Mouse (Mus musculus): ENCODE data around the gene Bach2. TPM values are rescaled to one million over a fixed set of nuclear protein-coding genes. Genes with fewer than 3 reads are reported as not detected.
A peak's percentile ranks its signal among the peaks of the same experiment; 100 is the strongest.

Gene Bach2
- total RNA-seq, 2 experiments from 2014 or later = 16.8 to 17.9 TPM

DNA sequence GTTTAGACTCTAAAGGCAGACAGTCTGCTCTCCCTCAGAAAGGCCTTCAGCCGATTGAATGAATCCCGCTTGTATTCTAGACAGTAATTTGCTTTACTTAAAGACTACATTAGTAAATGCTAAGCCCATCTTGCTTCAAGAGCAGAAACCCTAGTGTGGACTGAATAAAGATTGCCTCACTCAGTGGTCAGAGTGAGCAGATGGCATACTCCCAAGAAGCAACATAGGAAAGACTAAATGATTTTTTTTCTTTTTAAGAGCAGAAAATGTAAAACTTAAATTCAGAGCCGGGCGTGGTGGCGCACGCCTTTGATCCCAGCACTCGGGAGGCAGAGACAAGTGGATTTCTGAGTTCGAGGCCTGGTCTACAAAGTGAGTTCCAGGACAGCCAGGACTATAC lies 169.9 kb downstream of the Bach2 start:
- intact Hi-C loops (cut with DNase I) = no loop called here
- no peak for DNase-seq

DNA sequence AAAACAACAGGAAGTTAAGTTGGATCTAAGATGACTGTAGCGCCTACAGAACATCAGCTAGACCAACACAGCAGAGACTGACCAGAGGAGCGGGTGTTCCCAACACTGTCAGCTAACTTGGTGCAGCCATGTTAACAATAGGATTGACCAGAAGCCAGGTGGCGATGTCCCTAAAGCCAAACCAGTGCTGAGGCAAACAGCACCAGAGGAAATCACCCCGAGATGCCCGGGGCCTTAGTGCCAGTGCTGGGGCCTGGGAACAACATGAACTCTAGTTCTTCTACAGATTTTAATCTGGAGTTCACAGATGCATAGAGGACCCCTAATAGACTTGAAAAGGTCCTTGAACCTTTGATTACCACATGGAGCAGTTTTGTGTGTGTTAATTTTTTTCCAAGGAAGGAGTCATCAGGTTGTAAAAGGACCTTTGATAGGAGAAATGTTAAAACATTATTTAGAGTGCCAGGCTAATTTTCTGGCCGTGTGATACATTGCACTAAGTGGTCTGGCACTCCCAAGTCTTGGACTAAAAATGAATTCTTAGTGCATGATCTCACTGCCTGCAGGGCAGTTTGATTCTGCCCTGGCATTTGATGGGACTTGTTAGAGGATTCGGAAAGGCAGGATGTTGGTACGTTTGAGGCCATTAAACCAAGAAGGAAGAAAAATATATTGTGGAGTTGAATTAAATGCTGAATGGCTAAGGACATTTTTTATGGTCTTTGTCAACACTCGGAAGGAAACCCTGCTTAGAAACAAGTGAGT lies 170.7 kb downstream of the Bach2 start:
- peak; percentile 52 to 55 for DNase-seq
- intact Hi-C loops (cut with DNase I) = no loop called here

DNA sequence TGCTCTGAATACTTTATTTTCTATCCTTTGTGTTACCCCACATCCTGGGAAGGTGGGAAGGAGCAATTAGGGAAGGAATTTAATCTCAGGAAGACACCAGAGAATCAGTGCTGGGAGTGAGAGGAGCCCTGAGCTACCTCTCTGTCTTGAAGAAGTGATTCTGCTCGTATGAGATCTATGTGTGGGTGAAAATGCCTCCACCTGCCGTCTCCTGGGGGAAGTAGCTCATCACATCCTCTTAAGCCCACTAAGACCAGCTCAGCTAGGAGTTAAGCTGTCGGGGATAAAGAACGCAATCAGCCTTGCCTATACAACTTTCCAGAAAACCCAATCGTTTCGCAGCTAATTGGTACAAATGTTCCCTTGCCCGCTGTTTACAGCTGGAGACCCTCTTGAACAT lies 174.5 kb downstream of the Bach2 start:
- no peak for DNase-seq
- intact Hi-C loops (cut with DNase I) = loop anchor here (10.0 kb wide), 1 partner anchor 358 kb away; no protein-coding TSS in a partner anchor

DNA sequence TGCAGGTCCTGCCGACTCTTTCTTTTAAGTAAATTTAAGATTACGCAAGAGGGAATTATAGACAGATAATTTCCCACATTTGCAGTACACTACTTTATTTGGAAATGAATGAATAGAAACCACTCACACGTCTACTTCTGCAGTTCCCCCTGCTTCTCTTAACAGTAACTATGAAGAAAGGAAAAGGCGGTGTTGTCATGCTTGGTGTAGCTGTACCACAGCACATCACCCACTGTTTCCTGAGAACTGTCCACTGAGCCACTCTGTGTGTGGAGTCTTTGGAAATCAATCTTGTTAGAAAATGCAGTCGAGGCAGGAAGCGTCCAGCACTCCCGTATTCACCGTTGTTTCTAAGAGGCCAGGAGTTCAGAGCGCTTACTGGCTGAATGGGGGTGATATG lies 174.9 kb downstream of the Bach2 start:
- intact Hi-C loops (cut with DNase I) = loop anchor here (10.0 kb wide), 1 partner anchor 359 kb away; no protein-coding TSS in a partner anchor
- no peak for DNase-seq

DNA sequence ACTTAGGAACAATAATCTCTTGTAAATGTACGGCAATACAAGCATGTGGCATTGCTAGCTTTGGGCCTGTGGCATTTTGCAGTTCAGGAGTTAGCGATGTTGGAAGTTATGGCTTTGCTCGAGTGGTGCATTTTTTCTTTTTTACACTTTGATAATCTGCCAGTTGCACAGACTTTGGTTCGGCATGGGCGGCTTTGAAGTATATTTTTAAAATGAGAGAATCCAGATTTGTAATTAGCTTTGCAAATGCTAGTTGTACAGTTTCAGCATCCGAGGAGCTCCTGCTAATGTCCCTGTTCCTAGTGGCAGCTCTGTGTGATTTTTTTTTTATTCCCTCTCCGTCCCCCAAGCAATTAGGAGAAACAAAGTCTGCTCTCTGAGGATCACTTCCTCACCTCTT lies 176.4 kb downstream of the Bach2 start:
- intact Hi-C loops (cut with DNase I) = loop anchor here (10.0 kb wide), 1 partner anchor 360 kb away; no protein-coding TSS in a partner anchor
- DNase-seq = no peak

DNA sequence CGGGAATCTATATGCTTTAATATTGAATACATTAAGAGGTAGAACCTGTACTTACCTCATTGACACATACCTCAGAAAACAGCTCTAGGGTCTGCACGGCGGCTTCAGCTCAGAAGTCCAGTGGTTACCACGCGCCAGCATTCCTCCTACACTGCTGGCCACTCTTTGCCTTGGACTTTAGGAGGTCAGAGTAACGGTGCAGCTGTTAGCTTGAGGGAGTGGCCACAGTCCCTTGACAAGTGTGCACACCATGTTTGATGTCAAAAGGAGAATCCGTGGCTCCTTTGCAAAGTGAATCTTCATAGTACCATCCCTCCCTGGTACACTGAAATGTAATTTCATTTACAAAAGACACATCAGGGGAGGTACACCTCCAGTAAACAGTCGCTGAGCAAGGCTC lies 179.3 kb downstream of the Bach2 start:
- DNase-seq = no peak
- intact Hi-C loops (cut with DNase I) = loop anchor here (10.0 kb wide), 1 partner anchor 363 kb away; no protein-coding TSS in a partner anchor

DNA sequence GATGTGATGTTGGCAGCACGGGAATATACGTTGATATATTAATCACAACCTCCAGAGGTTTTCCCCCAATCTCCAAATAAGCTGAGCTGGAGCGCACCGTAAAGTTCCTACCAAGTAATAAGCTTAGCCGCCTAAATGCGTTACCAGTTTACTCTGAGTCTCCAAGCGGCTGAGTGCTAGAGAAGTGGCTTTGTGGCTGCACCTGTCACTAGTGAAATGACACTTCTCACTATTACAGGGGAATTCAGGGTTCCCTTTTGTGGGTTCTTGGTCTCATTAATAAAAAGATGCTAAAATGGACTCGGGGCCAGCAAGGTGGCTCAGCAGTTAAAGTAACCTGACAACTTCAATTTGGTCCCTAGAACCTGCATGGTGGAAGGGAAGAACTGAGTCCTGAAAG lies 183.0 kb downstream of the Bach2 start:
- DNase-seq = no peak
- intact Hi-C loops (cut with DNase I) = no loop called here

DNA sequence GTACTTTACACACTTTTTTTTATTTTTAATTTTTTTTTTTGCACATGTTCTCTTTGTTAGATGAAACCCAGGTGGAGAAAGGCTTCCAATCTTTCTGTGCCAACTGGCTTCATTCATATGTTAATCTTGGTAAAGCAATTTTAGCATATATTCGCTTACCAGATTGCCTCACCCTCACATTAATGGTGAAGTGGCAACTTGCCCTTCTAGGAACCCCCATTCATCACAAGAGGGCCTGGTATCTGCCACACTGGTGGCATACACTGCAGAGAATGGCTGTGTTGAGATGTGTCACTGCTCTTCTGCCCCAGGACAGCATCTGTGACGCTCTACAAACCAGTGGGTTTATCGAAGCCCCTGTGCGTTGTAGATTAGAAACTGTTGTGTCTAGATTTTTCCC lies 183.8 kb downstream of the Bach2 start:
- DNase-seq = no peak
- intact Hi-C loops (cut with DNase I) = no loop called here

DNA sequence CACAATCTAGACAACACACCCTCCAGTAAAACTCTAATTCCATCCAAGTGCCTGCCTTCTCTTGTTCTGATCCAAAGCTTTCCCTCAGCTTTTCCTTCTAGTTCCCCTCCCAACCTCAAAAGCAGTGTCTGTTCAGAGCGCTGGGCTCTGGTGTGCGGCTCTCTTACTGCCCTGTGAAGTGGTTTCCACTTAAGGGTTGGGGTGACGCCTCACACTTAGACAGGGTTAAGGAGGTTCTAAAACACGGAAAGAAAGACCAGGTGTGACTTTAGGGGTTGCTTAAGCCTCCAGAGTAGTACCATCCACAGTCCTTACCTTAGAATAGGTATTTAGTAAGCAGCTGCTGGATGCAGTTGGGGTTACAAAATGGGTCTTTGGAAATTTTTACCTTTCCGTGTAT lies 185.1 kb downstream of the Bach2 start:
- no peak for DNase-seq
- intact Hi-C loops (cut with DNase I) = no loop called here

DNA sequence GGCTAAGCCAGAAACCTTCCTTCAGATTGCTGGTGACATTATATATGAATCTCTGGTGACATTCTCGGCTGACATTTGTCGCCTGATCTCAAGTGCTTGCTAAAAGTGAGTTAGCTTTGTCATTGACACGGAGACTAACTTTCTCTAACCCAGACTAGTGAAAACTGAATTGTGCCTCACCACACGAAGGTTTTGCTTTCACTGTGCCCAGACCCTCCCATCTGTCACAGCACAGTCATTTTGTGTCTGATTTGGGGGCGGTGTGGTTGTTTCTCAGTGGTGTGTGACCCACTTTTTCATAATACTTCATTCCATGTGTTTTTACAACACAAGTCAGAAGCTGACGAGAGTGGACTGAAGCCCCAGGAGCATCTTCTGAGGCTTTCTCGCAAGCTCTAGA lies 185.8 kb downstream of the Bach2 start:
- no peak for DNase-seq
- intact Hi-C loops (cut with DNase I) = no loop called here

DNA sequence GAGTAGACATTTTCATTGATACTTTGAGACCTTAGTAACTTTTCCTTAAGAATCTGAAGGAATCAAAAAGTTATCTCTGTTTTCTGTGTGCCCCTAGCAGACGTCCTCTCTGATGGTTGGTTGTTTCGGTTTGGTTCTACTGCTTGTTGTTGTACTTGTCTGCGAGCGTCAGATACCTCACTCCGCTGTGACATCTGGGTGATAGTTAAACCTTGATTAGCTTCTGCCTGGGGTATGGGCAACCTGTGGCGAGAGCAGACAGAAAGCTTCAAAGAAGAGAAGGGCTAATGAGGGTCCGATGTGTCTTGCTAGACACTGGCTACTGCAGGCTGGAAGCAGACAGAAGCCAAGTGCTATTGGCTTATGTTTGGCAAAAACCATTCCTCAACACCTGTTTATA lies 186.5 kb downstream of the Bach2 start:
- DNase-seq = no peak
- intact Hi-C loops (cut with DNase I) = no loop called here

DNA sequence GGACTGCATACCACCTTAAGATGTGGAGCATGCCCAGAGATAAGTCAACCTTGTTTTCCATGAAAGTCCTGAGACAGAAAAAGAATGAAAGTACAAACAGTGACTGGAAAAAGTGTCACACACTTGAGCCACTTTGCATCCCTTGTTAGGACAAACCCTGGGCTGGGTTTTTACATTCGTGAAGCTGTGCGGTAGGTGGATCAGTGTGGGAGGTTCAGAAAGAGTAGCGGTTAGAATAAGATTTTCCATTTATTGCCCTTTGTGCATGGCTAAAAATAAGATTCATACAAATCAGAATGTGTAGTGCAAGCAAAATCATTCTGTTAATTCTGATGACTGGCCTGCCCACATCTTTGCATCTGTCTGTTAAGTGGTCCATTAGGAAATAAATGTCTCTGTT lies 187.0 kb downstream of the Bach2 start:
- intact Hi-C loops (cut with DNase I) = no loop called here
- DNase-seq = no peak

DNA sequence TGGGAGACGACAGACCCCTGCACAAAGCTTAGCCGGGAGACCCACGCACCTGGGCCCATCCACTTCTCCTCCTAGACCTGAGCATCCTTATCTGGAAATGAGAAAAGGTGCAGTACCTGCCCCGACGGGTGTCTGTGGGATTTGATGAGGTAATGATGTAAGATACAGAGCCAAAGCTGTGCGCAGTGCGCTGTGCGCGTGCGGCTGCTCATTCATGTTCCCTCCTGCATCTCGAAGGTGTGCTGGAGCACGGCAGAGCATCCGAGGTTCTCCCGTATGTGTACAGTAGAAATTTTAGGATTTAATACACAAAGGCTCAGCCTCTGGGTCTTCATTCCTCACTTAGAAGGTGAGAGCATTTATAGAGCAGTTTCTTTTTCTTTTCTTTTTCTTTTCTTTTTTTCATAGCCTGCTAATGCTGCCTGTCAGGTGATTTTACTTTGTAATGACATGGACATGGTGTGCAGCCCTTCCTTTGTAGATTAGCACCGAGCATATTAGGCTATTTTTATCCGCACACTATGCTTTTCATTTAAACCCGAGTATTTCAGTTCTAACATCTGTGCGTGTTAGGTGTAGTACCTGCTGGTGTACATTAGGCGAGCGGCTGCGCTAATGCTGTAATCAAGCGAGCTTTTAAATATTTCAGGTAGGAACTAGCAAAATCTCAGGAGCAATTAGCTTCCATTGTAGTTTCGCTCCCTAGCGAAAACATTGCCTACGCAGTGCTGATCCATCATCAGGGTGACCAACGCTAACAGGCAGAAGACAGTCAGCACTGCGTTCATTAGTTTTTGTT lies 188.4 kb downstream of the Bach2 start:
- intact Hi-C loops (cut with DNase I) = no loop called here
- no peak for DNase-seq

DNA sequence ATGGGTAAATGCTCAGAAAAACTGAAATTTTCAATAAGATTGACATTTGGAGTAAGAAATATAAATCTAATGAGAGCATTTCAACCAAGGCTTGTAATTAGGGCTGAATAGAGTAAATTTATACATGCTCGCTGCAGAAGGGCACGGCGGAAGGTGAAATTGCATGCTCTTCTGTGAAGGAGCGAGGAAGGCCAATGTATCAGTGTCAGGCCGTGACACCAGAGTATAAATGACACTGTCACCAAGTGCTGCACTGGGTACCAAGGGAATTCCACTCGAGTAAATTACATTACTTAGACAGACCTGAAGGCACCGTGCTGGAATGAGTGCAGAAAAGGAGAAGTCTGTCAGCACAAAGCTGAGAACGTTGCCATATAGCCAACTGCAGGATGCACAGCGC lies 190.1 kb downstream of the Bach2 start:
- intact Hi-C loops (cut with DNase I) = no loop called here
- DNase-seq = no peak

DNA sequence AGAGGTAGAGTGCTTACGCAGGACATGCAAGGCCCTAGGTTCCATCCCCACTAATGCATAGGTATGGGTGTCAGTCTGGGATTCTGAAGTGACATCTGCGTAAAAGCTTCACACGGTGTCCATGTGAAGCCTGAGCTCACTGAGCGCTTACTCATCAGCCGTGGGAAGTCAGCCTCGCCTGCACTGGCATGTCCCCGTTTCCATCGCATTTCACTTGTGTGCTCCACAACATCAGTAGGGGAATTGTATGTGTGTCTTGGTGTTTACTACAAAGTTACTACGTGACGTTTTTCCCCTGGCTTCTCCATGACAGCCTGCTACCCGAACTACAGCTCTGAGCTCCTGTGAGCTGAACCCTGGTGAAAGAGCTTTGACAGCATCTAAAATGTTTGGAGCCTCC lies 191.5 kb downstream of the Bach2 start:
- intact Hi-C loops (cut with DNase I) = no loop called here

DNA sequence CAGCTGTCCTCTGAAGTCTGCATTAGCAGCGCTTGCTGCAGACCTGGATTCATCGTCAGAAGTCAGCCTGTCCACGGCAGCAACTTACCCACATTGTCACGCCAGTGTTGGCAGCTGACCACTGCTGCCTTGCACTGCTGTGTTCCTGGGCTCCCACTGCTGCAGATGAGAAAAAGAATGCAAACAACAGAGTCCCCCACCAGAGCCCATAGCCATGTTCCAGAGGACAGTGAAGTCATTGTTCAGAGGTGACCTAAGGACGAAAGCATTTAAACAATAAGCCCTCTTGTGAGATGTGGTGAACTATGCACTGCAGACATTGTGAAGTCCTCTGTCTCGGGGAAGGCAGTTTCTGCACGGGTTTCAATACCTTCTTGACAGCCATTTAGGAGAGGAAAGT lies 192.4 kb downstream of the Bach2 start:
- intact Hi-C loops (cut with DNase I) = no loop called here
- peak; percentile 23 to 25 for DNase-seq

More for the DNA sequence above, 191.5 kb downstream of the Bach2 start:
- no peak for DNase-seq

DNA sequence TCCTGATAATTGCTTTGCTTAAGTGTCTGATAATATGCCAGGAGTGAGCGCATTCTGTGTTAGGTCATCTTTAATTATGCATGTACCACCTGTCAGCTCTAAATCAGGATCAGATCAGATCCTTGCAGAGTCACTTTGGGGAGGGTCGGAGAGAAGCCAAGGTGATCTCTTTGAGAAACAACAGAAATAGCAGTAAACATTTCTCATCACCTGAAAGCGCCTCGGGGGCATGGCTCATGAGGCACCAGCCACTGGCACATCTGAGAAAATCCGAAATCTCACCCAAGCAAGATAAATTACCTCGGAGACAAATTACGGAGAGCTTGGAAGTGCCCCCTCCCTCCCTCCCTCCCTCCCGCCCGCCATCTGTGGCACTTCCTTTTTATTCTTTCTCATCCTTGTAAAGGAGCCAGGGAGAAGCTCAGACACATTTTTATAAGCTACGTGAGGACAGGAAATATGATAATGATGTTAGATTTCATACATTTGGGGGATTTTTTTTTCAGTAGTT lies 193.7 kb downstream of the Bach2 start:
- intact Hi-C loops (cut with DNase I) = no loop called here
- DNase-seq = no peak

DNA sequence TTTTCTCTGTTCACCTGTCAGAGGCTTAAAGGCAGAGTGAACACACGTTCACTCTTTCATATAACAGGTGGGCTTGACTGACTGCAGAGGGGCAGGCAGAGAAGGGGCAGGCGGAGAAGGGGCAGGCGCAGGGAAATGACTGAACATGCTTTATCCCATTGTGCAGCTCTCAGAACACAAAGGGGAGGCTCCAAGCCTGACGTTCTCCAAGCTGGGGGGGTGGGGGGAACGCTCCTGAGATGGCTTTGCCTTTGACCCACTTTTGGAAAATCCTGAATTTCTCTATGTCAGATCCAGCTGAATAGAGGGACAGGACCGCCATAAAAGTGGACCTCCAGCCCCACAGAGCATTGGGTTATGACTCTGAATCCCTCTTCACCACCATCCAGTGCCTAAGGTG lies 194.3 kb downstream of the Bach2 start:
- intact Hi-C loops (cut with DNase I) = no loop called here
- no peak for DNase-seq

DNA sequence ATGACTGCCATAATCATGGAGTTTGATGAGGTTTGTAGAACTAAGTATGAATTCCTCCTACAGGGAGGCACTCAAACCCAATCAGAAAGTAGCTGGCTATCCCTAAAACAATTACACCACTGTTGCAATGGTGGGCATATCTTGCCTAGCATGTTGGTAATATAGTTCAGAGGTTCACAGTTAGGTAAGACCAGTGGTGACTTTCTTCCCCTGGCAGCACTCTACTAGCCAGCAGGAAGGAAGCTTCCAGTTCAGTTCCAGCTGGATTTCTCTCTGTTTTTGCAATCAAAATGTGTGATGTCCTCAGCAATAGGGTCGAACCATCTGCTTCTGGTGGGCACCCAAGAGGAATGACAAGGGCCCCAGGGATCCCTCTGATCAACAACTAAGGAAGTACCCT lies 196.0 kb downstream of the Bach2 start:
- DNase-seq = no peak
- intact Hi-C loops (cut with DNase I) = no loop called here

DNA sequence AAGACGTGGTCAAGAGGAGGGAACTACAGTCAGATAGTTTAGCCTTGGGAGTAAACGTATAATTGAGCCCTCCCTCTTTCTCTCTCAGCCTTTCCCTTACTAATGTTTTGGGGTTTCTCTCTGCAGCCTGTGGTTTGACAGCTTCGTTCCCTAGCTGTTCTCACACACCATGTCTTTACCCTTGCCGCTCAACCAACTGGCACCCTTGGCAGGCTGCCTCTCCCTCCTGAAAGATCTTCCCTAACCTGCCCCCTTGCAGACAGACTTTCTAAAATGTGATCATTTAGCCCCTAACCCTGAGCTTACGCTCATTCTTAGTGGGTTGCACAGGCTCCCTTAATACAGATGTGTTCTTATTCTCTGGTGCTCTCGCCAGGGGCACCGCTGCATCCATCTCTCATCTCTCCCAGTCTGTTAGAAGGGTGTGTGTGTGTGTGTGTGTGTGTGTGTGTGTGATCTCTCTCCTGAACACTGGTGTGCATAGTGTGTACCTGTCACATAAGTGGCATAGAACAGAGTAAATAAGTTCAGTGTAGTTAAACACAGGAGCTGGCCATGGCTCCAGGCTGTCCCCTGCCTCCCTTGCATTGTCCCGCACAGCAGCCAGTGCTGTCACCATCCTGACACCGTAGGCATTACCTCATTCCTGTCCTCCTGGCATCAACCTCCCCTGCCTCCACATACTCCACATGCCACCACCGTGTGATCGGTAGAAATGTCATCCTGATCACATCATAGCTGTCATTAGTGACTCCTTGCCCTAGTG lies 201.6 kb downstream of the Bach2 start:
- intact Hi-C loops (cut with DNase I) = no loop called here
- no peak for DNase-seq

DNA sequence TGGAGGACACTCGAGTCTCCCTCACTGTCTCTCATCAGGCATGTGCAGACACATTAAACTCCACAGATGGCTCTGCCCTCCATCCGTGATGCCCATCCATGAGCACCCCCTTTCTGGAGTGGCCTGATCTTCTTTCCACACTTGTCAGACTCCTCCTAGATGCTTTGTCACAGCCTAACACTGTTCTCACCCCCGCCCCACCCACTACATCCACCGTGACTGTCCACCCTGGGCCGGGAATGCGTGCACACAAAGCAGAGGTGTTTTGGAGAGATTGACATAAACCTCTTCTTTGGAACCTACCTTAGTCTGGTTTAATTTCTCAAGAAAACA lies 202.1 kb downstream of the Bach2 start:
- intact Hi-C loops (cut with DNase I) = no loop called here
- DNase-seq = no peak
